ENCODE assay signal across 20 mouse cellular contexts in genomic region chr3:90139962-90140361, GRCm38 (mm10). TPM values are rescaled to one million over a fixed set of nuclear protein-coding genes. Genes with fewer than 3 reads are reported as not detected.
DNase-seq lines count a peak whose midpoint lies in the region; ATAC-seq and TF ChIP-seq lines count a peak whose summit lies in the region.
"Had no signal": no experiment of that assay in that cellular context is flagged by ENCODE, and none has a peak within 500 bp of the region (broad histone marks: within the 10 kb centered on the region; RNA-seq: fewer than 3 reads in every experiment).

No protein-coding gene starts in this region.

- no peaks in the 10 kb centered on the region for H3K79me2 ChIP-seq in MEL (ENCODE audit: control insufficient read depth, insufficient read depth, low read length, poor library complexity)

- H3K9me3 ChIP-seq in MEL (replicated peaks; ENCODE audit: insufficient read depth, low read length): no peaks in the 10 kb centered on the region
- H3K9me3 ChIP-seq in kidney, embryonic 14.5 days (ENCODE audit: control insufficient read depth, low read length): no peaks in the 10 kb centered on the region
- no peaks in the 10 kb centered on the region for H3K9me3 ChIP-seq in forebrain, postnatal 0 days (ENCODE audit: low read length)
- H3K9me3 ChIP-seq: embryonic facial prominence, embryonic 12.5 days; forebrain, embryonic 15.5 days; heart, embryonic 15.5 days; hindbrain, embryonic 13.5 days; intestine, embryonic 15.5 days; kidney, embryonic 15.5 days had no signal

- H3K27me3 ChIP-seq in MEL (ENCODE audit: control insufficient read depth in 1 of 2, insufficient read depth in 2 of 2, low read length in 2 of 2): no peaks in the 10 kb centered on the region
- no peaks in the 10 kb centered on the region for H3K27me3 ChIP-seq in kidney, embryonic 14.5 days (ENCODE audit: control insufficient read depth, insufficient read depth, low read length)
- no peaks in the 10 kb centered on the region for H3K27me3 ChIP-seq in forebrain, postnatal 0 days (ENCODE audit: insufficient read depth, low read length)
- H3K27me3 ChIP-seq: embryonic facial prominence, embryonic 12.5 days; forebrain, embryonic 15.5 days; heart, embryonic 15.5 days; hindbrain, embryonic 13.5 days; intestine, embryonic 15.5 days; kidney, embryonic 15.5 days had no signal

- TF ChIP-seq CTCF in MEL (IDR thresholded peaks at IDR 0.05 in 2 of 3, conservative IDR thresholded peaks at IDR 0.05 in 1 of 3; ENCODE audit: control insufficient read depth in 1 of 3, insufficient read depth in 1 of 3, low read depth in 2 of 3, low read length in 3 of 3, poor library complexity in 1 of 3, severe bottlenecking in 1 of 3): no peak
- TF ChIP-seq CTCF in forebrain, postnatal 0 days (IDR thresholded peaks at IDR 0.05; ENCODE audit: low read depth): no peak

- no peak overlapping the region for H3K9ac ChIP-seq in MEL (ENCODE audit: control insufficient read depth, low read depth, low read length, poor library complexity, severe bottlenecking)
- no peak overlapping the region for H3K9ac ChIP-seq in kidney, embryonic 14.5 days (ENCODE audit: low read depth, low read length)
- H3K9ac ChIP-seq in forebrain, postnatal 0 days: no peak overlapping the region
- H3K9ac ChIP-seq: embryonic facial prominence, embryonic 12.5 days; forebrain, embryonic 15.5 days; heart, embryonic 15.5 days; hindbrain, embryonic 13.5 days; intestine, embryonic 15.5 days; kidney, embryonic 15.5 days had no signal

- no peak overlapping the region for H3K27ac ChIP-seq in MEL (ENCODE audit: control insufficient read depth, low read depth, low read length)
- H3K27ac ChIP-seq in kidney, embryonic 14.5 days (ENCODE audit: low read depth, low read length): no peak overlapping the region
- no peak overlapping the region for H3K27ac ChIP-seq in forebrain, postnatal 0 days (ENCODE audit: low read depth, low read length)
- H3K27ac ChIP-seq: embryonic facial prominence, embryonic 12.5 days; forebrain, embryonic 15.5 days; heart, adult 2 months; heart, embryonic 15.5 days; hindbrain, embryonic 13.5 days; intestine, embryonic 15.5 days; kidney, embryonic 15.5 days had no signal

- TF ChIP-seq RAD21 in MEL (IDR thresholded peaks at IDR 0.05; ENCODE audit: low read depth, low read length): no peak

- no peak for ATAC-seq in kidney, embryonic 14.5 days (ENCODE audit: low FRiP score, low TSS enrichment)
- ATAC-seq in forebrain, postnatal 0 days: no peak
- ATAC-seq: forebrain, embryonic 15.5 days; intestine, embryonic 15.5 days had no signal

- no peaks in the 10 kb centered on the region for H3K4me1 ChIP-seq in MEL (ENCODE audit: control insufficient read depth in 1 of 2, insufficient read depth in 2 of 2, low read length in 2 of 2)
- H3K4me1 ChIP-seq in kidney, embryonic 14.5 days (ENCODE audit: control insufficient read depth, insufficient read depth, low read length): no peaks in the 10 kb centered on the region
- no peaks in the 10 kb centered on the region for H3K4me1 ChIP-seq in forebrain, postnatal 0 days (ENCODE audit: insufficient read depth)
- H3K4me1 ChIP-seq: embryonic facial prominence, embryonic 12.5 days; forebrain, embryonic 15.5 days; heart, embryonic 15.5 days; hindbrain, embryonic 13.5 days; intestine, embryonic 15.5 days had no signal

- DNase-seq in adrenal gland, adult (ENCODE audit: inconsistent age in 2 of 2, low spot score in 1 of 2): peak; percentile 52 to 84
- DNase-seq in adrenal gland, adult 18-20 months (ENCODE audit: low spot score in 2 of 2): no peak
- no peak for DNase-seq in MEL (ENCODE audit: low read depth, low spot score)
- peak; percentile 64 for DNase-seq in adrenal gland, postnatal 14 days
- no peak for DNase-seq in forebrain, postnatal 0 days
- DNase-seq in frontal cortex, adult 2 months (ENCODE audit: extremely low spot score in 1 of 2, low spot score in 1 of 2): no peak
- DNase-seq: cerebellum, adult 8-10 months; cerebellum, postnatal 25 days; gastrocnemius, postnatal 14 days; heart, adult 2 months; heart, postnatal 14 days; kidney, adult 18-20 months had no signal

- whole genome bisulfite sequencing in kidney, embryonic 14.5 days: 80% methylated on average over 3 of the region's 3 CpGs
- WGBS in forebrain, postnatal 0 days: 95% methylated on average over 3 of the region's 3 CpGs

- no peak overlapping the region for H3K4me2 ChIP-seq in kidney, embryonic 14.5 days (replicated peaks; ENCODE audit: low read depth, low read length)
- no peak overlapping the region for H3K4me2 ChIP-seq in forebrain, postnatal 0 days (ENCODE audit: low read depth)
- H3K4me2 ChIP-seq: embryonic facial prominence, embryonic 12.5 days; forebrain, embryonic 15.5 days; heart, embryonic 11.5 days; heart, embryonic 15.5 days; hindbrain, embryonic 13.5 days; intestine, embryonic 15.5 days; kidney, embryonic 15.5 days had no signal

- TF ChIP-seq POLR2A in MEL (IDR thresholded peaks at IDR 0.05; ENCODE audit: control insufficient read depth in 1 of 2, insufficient read depth in 1 of 2, low read depth in 1 of 2, low read length in 2 of 2, poor library complexity in 1 of 2): no peak

- TF ChIP-seq EP300 in MEL (IDR thresholded peaks at IDR 0.05; ENCODE audit: low read depth in 1 of 2, low read length in 2 of 2): no peak

- H3K4me3 ChIP-seq in MEL (ENCODE audit: control insufficient read depth in 1 of 2, insufficient read depth in 1 of 2, low read depth in 2 of 2, low read length in 2 of 2): no peak overlapping the region
- H3K4me3 ChIP-seq in kidney, embryonic 14.5 days (ENCODE audit: low read length): no peak overlapping the region
- H3K4me3 ChIP-seq in forebrain, postnatal 0 days (ENCODE audit: low read depth, low read length): no peak overlapping the region
- H3K4me3 ChIP-seq: embryonic facial prominence, embryonic 12.5 days; forebrain, embryonic 15.5 days; heart, adult 2 months; heart, embryonic 15.5 days; hindbrain, embryonic 13.5 days; intestine, embryonic 15.5 days; kidney, embryonic 15.5 days had no signal

- no peaks in the 10 kb centered on the region for H3K36me3 ChIP-seq in MEL (ENCODE audit: control insufficient read depth in 1 of 2, insufficient read depth in 2 of 2, low read length in 2 of 2)
- H3K36me3 ChIP-seq in kidney, embryonic 14.5 days (ENCODE audit: control insufficient read depth, insufficient read depth, low read length): no peaks in the 10 kb centered on the region
- no peaks in the 10 kb centered on the region for H3K36me3 ChIP-seq in forebrain, postnatal 0 days (ENCODE audit: insufficient read depth)
- H3K36me3 ChIP-seq: embryonic facial prominence, embryonic 12.5 days; forebrain, embryonic 15.5 days; heart, embryonic 15.5 days; hindbrain, embryonic 13.5 days; intestine, embryonic 15.5 days; kidney, embryonic 15.5 days had no signal

TF ChIP-seq in MEL, 35 proteins besides CTCF, POLR2A, EP300 and RAD21:
- TF ChIP-seq MAFK (IDR thresholded peaks at IDR 0.05; ENCODE audit: borderline replicate concordance, low read depth, low read length) (peak; percentile 82), ZKSCAN1 (IDR thresholded peaks at IDR 0.05; ENCODE audit: low read depth, low read length) (no peak)

RNA-seq across cellular contexts. Expression of gene Nup210l, which starts 36.0 kb away (rescaled TPM):
- total RNA-seq in adrenal gland, adult 18-20 months (2021): under 1 TPM; 0.48 to 0.53 TPM
- 0.54 and 0.62 TPM in 2 replicates for total RNA-seq in MEL (2012; rRNA removed)
- polyA plus RNA-seq in MEL (2012; ENCODE audit: insufficient read depth in 1 of 2, insufficient read length in 2 of 2, low read depth in 1 of 2, low replicate concordance in 2 of 2, missing spikeins in 1 of 2): under 1 TPM in 1 of 2 experiments, not detected in 1; 0.65 TPM
- 0.37 and 0.45 TPM in 2 replicates for total RNA-seq in adrenal gland, postnatal 14 days (2021)
- 0.47 and 0.76 TPM in 2 replicates for polyA plus RNA-seq in kidney, embryonic 14.5 days (2014; fragmentation: Nextera tagmentation; extraction: Ambion mirVana)
- 0.31 and 0.38 TPM in 2 replicates for total RNA-seq in forebrain, postnatal 0 days (2014; rRNA removed)
- polyA plus RNA-seq in forebrain, postnatal 0 days (2015; fragmentation: Nextera tagmentation; extraction: Ambion mirVana): 0.10 and 0.11 TPM in 2 replicates
- polyA plus RNA-seq in frontal cortex, adult 2 months (2012; rRNA removed): 0.40 and 0.42 TPM in 2 replicates

Comparison
In these comparisons a context has a peak if more than half of its experiments do, and no peak if none do; other contexts are left out.
1. DNase-seq: peak in adrenal gland, adult (2 of 2) and adrenal gland, postnatal 14 days (single experiment); none in adrenal gland, adult 18-20 months (0 of 2), MEL (single experiment), forebrain, postnatal 0 days (single experiment) and frontal cortex, adult 2 months (0 of 2).